Mouse (Mus musculus): ENCODE data around the gene Olah. TPM values are rescaled to one million over a fixed set of nuclear protein-coding genes. Genes with fewer than 3 reads are reported as not detected.

Olah gene
- total and polyA plus RNA-seq, 3 experiments = 0.27 TPM; not detected in 2

GRCm38 (mm10) chr2:3424579-3424910 is 27.5 kb upstream of the Olah start:
- no peak for ATAC-seq (ENCODE audit: extremely low read depth, insufficient number of reproducible peaks, low FRiP score, poor library complexity, severe bottlenecking)
- DNase-seq (ENCODE audit: low spot score) = no peak
- peaks cover 28% of the 10 kb centered on the region for H3K4me1 ChIP-seq (ENCODE audit: insufficient read depth, low read depth, low read length)
- H3K9me3 ChIP-seq (replicated peaks) = no peaks in the 10 kb centered on the region
- TF ChIP-seq CTCF (IDR thresholded peaks at IDR 0.05; ENCODE audit: low read depth, low read length) (no peak), POLR2AphosphoS5 (IDR thresholded peaks at IDR 0.05; ENCODE audit: insufficient replicate concordance, low read depth, low read length) (no peak), TAL1 (conservative IDR thresholded peaks at IDR 0.05; ENCODE audit: low read depth, low read length) (no peak), GATA2 (IDR thresholded peaks at IDR 0.05; ENCODE audit: borderline replicate concordance, low read depth, low read length) (no peak), GATA1 (IDR thresholded peaks at IDR 0.05; ENCODE audit: borderline replicate concordance, low read length) (no peak)
- H3K4me3 ChIP-seq (ENCODE audit: low read depth, low read length) = peak overlapping the region; percentile 79
- peaks cover 36% of the 10 kb centered on the region for H3K36me3 ChIP-seq (replicated peaks)
- no peaks in the 10 kb centered on the region for H3K27me3 ChIP-seq (ENCODE audit: insufficient read depth, low read length)

GRCm38 (mm10) chr2:3423841-3424578 is 27.0 kb upstream of the Olah start, which contains the start of gene Dclre1c:
Gene Dclre1c (plus strand): TSS chr2:3424131.
- Histone ChIP-seq H3K4me1 (ENCODE audit: insufficient read depth, low read depth, low read length) (peaks cover 31% of the 10 kb centered on the region), H3K27me3 (ENCODE audit: insufficient read depth, low read length) (no peaks in the 10 kb centered on the region), H3K9me3 (replicated peaks) (no peaks in the 10 kb centered on the region), H3K4me3 (ENCODE audit: low read depth, low read length) (peak within 1 kb of the TSS; percentile 79), H3K36me3 (replicated peaks) (peaks cover 31% of the 10 kb centered on the region)
- TF ChIP-seq TAL1 (conservative IDR thresholded peaks at IDR 0.05; ENCODE audit: low read depth, low read length) (no peak), CTCF (IDR thresholded peaks at IDR 0.05; ENCODE audit: low read depth, low read length) (no peak), GATA1 (IDR thresholded peaks at IDR 0.05; ENCODE audit: borderline replicate concordance, low read length) (no peak), GATA2 (IDR thresholded peaks at IDR 0.05; ENCODE audit: borderline replicate concordance, low read depth, low read length) (no peak), POLR2AphosphoS5 (IDR thresholded peaks at IDR 0.05; ENCODE audit: insufficient replicate concordance, low read depth, low read length) (no peak)
- ATAC-seq (ENCODE audit: extremely low read depth, insufficient number of reproducible peaks, low FRiP score, poor library complexity, severe bottlenecking) (peak; percentile 98), DNase-seq (ENCODE audit: low spot score) (peak; percentile 94)

- no peak for TF ChIP-seq GATA2 (IDR thresholded peaks at IDR 0.05; ENCODE audit: borderline replicate concordance, low read depth, low read length)
- no peak for TF ChIP-seq CTCF (IDR thresholded peaks at IDR 0.05; ENCODE audit: low read depth, low read length)
- peaks cover 9% of the 10 kb centered on the region; the same call in 1 of the 2 replicates for H3K27me3 ChIP-seq (ENCODE audit: insufficient read depth, low read length)
- DNase-seq (ENCODE audit: low spot score) (no peak), ATAC-seq (ENCODE audit: extremely low read depth, insufficient number of reproducible peaks, low FRiP score, poor library complexity, severe bottlenecking) (no peak)
- H3K4me1 ChIP-seq (ENCODE audit: insufficient read depth, low read depth, low read length) = peaks cover 35% of the 10 kb centered on the region
- no peak within 1 kb of the TSS; the same call in 1 of the 2 replicates for H3K4me3 ChIP-seq (ENCODE audit: low read depth, low read length)
- H3K9me3 ChIP-seq (replicated peaks) = no peaks in the 10 kb centered on the region
- H3K36me3 ChIP-seq (replicated peaks) = peaks cover 18% of the 10 kb centered on the region
Measured at GRCm38 (mm10) chr2:3422548-3422947, 25.5 kb upstream of the Olah start, which contains the start of gene Meig1. Gene Meig1 (minus strand): TSS chr2:3422648.

GRCm38 (mm10) chr2:3420157-3420556 is 23.1 kb upstream of the Olah start:
- ATAC-seq (ENCODE audit: extremely low read depth, insufficient number of reproducible peaks, low FRiP score, poor library complexity, severe bottlenecking) = no peak
- no peaks in the 10 kb centered on the region for H3K9me3 ChIP-seq (replicated peaks)
- DNase-seq (ENCODE audit: low spot score) = no peak
- no peaks in the 10 kb centered on the region for H3K36me3 ChIP-seq (replicated peaks)
- H3K4me3 ChIP-seq (ENCODE audit: low read depth, low read length) = no peak overlapping the region
- peaks cover 32% of the 10 kb centered on the region for H3K4me1 ChIP-seq (ENCODE audit: insufficient read depth, low read depth, low read length)
- TF ChIP-seq TAL1 (conservative IDR thresholded peaks at IDR 0.05; ENCODE audit: low read depth, low read length) (no peak), CTCF (IDR thresholded peaks at IDR 0.05; ENCODE audit: low read depth, low read length) (no peak), GATA1 (IDR thresholded peaks at IDR 0.05; ENCODE audit: borderline replicate concordance, low read length) (no peak), GATA2 (IDR thresholded peaks at IDR 0.05; ENCODE audit: borderline replicate concordance, low read depth, low read length) (no peak)
- H3K27me3 ChIP-seq (ENCODE audit: insufficient read depth, low read length) = peaks cover 23% of the 10 kb centered on the region

GRCm38 (mm10) chr2:3418883-3419431 is 21.9 kb upstream of the Olah start:
- Histone ChIP-seq H3K36me3 (replicated peaks) (no peaks in the 10 kb centered on the region), H3K4me1 (ENCODE audit: insufficient read depth, low read depth, low read length) (peaks cover 22% of the 10 kb centered on the region), H3K4me3 (ENCODE audit: low read depth, low read length) (peak overlapping the region; percentile 72), H3K27me3 (ENCODE audit: insufficient read depth, low read length) (peaks cover 26% of the 10 kb centered on the region), H3K9me3 (replicated peaks) (no peaks in the 10 kb centered on the region)
- ATAC-seq (ENCODE audit: extremely low read depth, insufficient number of reproducible peaks, low FRiP score, poor library complexity, severe bottlenecking) (peak; percentile 75), DNase-seq (ENCODE audit: low spot score) (peak; percentile 71)
- TF ChIP-seq POLR2AphosphoS5 (IDR thresholded peaks at IDR 0.05; ENCODE audit: insufficient replicate concordance, low read depth, low read length) = no peak
- no peak for TF ChIP-seq GATA2 (IDR thresholded peaks at IDR 0.05; ENCODE audit: borderline replicate concordance, low read depth, low read length)
- TF ChIP-seq TAL1 (conservative IDR thresholded peaks at IDR 0.05; ENCODE audit: low read depth, low read length) = no peak
- TF ChIP-seq GATA1 (IDR thresholded peaks at IDR 0.05; ENCODE audit: borderline replicate concordance, low read length) = no peak
- TF ChIP-seq CTCF (IDR thresholded peaks at IDR 0.05; ENCODE audit: low read depth, low read length) = no peak

- H3K9me3 ChIP-seq (replicated peaks) = no peaks in the 10 kb centered on the region
- H3K36me3 ChIP-seq (replicated peaks) = no peaks in the 10 kb centered on the region
- ATAC-seq (ENCODE audit: extremely low read depth, insufficient number of reproducible peaks, low FRiP score, poor library complexity, severe bottlenecking) = no peak
- DNase-seq (ENCODE audit: low spot score) = no peak
- H3K4me3 ChIP-seq (ENCODE audit: low read depth, low read length) = no peak overlapping the region
- TF ChIP-seq TAL1 (conservative IDR thresholded peaks at IDR 0.05; ENCODE audit: low read depth, low read length) (no peak), CTCF (IDR thresholded peaks at IDR 0.05; ENCODE audit: low read depth, low read length) (no peak), GATA1 (IDR thresholded peaks at IDR 0.05; ENCODE audit: borderline replicate concordance, low read length) (no peak), GATA2 (IDR thresholded peaks at IDR 0.05; ENCODE audit: borderline replicate concordance, low read depth, low read length) (no peak), POLR2AphosphoS5 (IDR thresholded peaks at IDR 0.05; ENCODE audit: insufficient replicate concordance, low read depth, low read length) (no peak)
- H3K27me3 ChIP-seq (ENCODE audit: insufficient read depth, low read length) = peaks cover 33% of the 10 kb centered on the region
- H3K4me1 ChIP-seq (ENCODE audit: insufficient read depth, low read depth, low read length) = peaks cover 13% of the 10 kb centered on the region
Measured at GRCm38 (mm10) chr2:3415676-3416075, 18.7 kb upstream of the Olah start.
